Mouse (Mus musculus) urinary bladder, postnatal 36 days (tissue): ENCODE results near the gene Rgl1.

Experiments used
- DNase-seq, 2 experiments: peaks; one replicate each; pipeline ENCODE4 v3.0.0; 2022; ENCODE audit warnings: low spot score in 2 of 2, mixed read lengths in 1 of 2

The Rgl1 gene

DNA sequence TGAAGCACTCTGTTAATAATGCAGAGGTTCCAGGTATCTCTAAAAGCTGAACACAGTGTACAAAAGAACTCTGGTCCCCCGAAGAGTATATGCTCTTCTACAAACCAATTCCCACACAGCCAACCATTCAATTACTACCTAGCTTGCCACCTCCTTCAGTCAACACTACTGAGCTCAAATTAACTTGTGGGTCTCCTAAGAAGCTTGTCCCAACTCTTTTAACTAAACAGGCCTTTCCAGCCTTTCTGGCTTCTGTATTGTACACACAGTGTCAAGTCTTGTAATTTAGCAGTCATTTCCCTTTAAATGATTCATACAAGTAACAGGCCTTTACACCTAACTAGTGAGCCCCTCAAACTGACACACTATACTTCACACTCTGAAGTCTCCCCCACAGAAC is 48.8 kb downstream of the Rgl1 start:
- DNase-seq, result no peak

DNA sequence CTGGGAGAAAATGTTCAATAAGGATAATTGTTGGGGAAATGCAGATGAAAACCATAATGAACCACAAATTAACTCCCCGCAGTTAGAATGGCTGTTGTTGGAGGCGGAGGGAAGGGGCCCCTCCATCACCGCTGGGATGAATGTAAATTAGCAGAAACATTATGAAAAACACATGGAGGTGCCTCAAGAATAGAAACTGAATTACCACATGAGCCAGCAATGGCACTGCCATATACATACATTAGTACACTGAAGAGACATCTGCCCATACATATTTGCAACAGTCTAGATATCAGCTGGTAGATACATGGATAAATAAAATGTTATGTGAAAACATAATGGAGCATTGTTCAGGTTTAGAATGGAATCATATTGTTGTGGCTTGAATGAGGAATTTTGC is 51.7 kb downstream of the Rgl1 start:
- no peak for DNase-seq

DNA sequence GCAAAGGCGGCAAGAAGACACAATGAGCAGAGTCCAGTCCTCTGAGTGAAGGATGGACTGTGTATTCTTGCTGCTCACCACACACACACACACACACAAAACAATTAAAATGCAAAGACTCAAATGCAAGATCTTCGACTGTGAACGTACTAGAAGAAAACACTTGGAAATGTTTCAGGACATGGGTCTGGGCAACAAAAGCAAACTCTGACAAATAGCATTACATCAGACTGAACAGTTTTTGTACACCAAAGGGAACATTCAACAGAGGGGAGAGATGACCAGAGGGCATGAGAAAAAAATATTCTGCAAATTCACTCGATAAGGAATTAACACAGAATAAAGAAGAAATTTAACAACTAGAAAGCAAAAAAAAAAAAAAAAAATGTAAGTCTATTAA is 52.2 kb downstream of the Rgl1 start:
- no peak for DNase-seq

DNA sequence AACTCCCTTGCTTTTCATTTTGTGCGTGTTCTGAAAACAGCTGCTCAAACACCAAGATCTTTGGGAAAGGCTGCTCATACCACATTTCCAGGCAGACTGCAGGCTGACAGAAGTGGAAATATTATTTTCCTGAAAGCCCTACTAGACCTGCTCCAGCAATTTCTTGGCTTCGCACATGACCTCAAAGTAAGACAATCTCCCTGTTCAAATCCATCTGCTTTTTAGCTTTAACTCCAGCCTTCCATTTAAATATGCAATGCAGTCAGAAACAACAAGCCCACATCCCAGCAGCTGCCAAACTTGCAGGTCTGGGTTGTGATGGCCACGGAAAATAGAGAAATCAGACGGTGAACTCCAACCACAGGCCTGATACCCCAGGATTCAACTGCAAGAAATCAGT is 55.1 kb downstream of the Rgl1 start:
- DNase-seq, result no peak

DNA sequence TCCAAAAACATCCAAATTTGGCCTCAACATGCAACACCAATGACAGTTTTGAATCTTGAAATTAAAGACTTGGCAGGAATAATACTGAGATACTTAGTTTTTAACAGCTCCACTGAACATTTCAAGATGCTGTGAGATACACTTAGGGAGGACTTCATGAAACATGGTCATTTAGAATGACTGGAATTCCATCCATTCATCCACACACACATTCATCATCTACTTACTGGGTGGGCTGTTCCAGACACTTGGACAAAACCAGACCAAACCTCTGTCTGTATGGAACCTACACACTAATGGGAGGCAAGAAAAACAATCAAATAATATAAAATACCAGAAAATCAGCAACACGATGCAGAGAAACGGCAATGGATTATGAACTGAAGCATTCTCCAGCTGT is 58.6 kb downstream of the Rgl1 start:
- DNase-seq, result no peak

DNA sequence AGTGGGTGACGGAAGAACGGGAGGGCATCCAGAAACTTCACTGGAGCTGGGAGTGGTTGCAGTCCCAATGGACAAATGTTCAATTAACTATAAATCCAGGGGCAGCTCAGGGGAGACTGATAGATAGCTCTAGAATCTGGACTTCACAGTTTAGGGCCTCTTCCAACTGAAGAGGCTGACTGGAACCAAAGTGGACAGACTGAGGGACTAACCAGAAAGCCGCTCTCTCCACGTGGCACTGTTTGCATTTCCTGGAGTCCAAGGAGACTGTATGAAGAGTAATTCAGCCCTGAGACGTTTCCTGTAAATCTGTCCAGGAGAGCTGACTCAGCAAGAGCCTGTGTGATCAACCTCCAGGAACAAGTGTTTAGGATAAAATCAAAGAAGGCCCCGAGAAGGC is 62.2 kb downstream of the Rgl1 start:
- DNase-seq, result no peak

DNA sequence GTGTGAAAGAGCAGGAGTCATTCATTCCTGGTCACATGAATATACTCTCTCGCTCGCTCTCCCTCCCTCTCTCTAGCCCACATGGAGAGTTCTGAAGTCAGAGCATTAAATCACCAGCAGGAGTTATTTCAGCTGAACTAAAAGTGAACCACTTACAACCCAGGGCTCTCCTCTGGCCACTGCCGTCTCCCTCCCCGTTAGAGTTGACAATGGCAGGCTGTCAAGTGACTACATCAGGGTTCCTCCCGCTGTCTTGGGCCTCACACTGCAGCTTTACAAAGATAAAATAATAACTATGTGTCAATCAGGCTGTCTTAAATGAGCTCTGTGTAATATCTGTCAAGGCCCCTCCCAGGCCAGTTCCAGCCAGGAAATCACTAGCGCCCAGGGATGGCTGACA is 63.2 kb downstream of the Rgl1 start:
- no peak for DNase-seq

DNA sequence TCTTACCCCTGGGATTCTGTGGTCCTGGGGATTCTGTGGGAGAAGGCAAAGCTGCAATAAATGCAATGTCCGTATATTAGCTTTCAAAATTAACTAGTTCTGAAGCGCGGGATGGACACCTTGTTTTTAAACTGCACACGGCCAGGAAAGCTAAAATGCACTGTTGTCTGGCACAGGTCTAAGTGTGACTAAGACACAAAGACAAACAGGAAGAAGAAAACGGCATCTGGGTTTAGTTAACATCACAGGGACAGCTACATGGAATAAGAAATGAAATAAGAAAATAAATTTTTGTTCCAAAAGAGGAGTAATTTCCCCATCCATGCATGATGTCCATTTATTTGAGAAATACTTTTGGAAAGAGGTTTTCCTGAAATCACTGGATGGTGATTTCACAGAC is 65.1 kb downstream of the Rgl1 start:
- DNase-seq, result no peak

DNA sequence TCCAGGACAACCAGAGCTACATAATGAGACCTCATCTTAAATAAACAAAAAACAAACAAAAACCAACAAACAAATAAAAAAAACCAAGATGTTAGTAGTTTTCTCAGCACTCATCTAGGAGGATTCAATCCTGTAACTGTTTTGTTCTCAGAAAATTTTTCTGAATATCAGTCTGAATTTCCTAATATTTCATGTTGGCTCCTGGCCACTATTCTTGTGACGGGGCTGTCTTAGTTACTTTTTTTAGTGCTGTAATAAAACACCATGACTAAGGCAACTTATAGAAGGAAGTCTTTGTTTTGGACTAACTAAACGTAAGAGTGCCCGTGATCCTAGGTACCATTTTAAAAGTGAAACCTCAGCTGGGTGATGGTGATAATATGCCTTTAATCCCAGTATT is 68.8 kb downstream of the Rgl1 start:
- no peak for DNase-seq

DNA sequence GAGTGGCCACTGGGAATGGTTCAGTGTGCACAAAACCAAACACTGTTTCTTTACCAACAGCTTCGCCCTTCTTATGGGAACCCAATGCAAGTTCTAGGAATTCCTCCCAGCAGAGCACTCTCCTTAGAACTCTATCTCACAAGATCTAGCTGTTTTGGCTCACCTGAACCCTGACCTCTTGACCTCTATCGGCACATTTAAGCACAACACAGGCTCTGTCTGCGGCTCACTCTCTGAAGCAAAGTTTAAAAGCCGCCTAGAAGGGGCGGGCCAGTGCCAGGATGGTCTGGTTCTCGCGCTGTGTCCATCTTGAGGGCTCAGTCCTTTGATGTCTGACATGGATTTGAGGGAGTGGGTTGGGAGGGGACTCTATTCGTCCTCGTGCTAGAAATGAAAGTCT is 70.7 kb downstream of the Rgl1 start:
- no peak for DNase-seq

DNA sequence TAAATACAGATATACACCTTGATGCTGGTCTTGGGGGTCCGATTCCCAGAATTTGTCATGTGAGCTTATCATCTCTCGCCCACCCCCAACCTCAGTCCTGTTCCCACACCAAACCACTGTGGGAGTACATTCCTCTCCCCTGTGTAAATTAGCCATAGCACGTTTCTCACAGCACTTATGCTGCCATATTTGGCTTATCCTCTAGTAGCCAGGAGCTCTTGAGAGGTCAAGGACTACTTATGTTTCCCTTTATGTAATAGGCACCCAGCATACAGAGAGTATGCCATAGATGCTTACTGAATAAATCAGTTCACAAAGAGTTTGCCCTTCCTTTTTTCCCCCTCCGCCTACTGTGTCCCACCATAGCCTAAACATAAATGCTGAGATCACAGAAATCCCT is 76.2 kb downstream of the Rgl1 start:
- DNase-seq, result no peak

DNA sequence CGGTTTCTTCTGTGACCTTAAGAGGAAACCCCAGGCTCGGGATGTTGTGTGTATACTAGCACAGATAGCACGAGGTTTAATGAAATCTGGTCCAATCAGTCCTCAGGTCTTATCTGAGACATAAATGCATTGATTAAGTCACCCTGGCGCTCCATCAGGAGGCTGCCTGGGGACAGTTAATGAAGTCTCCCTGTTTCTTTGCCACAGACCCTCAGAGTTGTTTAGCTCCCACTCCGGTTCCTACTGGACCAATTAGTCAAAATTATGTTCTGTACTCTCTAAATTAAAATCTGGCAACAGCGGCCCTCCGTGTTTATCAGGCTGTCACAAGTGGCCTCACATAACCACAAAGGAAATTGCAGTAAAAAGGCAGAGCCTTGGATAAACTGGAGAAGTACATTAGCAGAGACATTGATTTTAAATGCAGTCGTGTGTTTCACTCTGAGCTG is 78.4 kb downstream of the Rgl1 start:
- no peak for DNase-seq

DNA sequence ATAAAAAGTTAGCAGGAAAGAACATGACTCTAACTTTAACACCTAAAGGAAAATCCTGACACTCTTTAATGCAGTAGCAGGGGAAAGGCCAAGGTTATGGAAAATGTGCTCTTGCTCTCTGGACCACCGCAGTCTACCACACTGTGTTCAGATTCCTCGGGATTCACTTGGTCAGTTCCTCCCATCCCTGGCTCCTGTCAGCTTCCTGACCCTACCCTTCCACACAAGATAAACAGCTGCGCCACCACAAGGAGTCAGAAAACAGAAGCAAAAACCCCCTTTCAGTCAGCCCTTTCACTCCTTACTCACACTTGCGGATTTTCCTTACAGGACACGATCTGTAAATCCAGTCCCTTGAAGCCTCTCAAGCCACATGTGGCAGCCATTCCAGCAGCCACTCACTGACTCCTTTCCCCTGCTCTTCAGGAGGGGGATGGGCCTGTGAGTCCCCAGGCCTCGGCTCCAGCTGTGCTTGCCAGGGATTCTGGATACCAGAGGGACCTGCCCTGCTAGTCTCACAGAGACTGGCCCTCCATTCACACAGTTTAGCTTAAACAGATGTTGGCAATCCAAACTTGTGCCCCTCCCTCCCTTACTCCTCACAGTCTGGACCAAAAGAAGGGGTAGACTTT is 78.9 kb downstream of the Rgl1 start:
- DNase-seq, result peak in 1 of 2 experiments; percentile 24

DNA sequence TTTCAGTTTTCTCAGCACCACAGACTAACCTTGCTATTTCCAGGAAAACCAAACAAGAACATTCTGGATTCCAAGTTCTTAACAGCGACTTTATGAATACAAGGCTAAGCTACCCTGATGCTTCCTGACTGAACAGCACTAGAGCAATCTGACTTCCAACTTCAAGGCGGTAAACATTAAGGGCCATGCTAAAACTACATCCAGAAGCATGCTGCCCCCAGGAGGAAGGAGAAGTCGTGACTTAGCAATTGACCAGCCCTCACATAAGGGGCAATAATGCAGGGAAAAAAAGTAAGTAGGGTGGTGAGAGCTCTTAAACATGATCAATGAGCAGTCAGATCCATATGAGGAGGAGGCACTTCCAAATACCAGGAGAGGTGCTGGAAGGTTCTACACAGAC is 80.6 kb downstream of the Rgl1 start:
- no peak for DNase-seq

DNA sequence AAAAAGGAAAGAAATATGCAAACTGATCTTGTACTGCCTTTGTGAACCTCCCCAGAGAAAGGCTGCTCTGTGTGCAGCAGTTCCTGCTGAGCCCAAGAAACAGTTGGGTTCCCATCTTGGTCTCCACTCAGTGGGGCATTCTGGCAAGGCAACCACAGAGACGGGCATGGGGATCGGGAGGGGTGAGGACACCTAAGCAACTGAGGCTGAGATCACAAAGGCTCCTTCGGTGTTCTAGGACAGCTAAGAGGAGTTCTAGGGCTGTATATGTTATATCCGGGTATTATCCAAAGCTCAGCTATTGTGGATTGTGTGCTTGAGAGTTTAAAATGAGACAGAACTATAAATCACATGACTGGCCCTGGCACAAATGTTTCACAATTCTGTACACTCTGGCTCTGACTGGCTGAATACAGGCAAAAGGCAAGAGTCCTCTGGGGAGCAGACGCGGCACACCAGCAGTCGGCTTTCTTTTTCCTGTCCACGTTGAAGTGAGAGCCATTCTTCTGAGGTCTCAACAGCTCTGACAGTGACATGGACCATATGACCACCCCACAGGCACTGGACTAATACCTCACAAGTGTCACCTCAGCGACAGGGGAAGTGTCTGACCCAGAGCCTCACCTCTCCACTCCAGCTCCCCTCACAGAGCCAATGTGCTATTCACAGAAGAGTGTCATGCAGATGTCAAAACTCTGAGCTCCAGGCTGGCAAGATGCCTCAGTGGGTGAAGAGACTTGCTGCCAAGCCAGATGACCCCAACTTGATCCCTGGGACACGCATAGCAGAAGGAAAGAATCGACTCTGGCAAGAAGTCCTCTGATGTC is 83.6 kb downstream of the Rgl1 start:
- peak in 1 of 2 experiments; percentile 52 for DNase-seq

DNA sequence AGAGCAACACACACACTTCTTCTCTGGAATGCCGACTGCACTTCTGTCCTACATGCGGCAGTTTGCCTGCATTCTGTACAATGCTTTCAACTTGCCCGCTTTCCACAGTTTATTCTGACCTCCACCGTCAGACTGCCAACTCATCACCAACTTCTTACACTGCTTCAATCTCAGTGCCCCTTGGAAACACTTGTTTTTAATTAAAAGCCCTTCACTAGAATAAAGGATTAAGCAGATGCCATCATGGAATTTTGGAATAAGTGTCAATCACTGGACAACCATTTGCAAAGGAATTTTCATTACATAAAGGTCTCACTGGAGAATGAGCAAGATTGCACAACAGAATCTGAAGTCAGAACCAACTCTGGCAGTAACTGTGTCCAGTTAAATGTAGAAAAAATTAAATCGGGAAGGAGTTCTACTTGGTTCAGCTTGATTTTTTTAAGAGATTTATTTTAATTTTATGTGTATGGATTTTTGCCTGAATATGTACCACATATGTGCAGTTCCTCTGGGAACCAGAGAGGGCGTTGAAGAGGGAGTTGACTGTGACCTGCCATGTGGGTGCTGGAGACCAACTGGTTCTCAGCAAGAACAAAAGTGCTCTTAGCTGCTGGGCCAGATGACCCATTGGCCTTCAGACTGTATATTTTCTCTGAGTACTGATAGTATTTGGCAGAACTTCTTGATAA is 84.3 kb downstream of the Rgl1 start:
- DNase-seq, result no peak

DNA sequence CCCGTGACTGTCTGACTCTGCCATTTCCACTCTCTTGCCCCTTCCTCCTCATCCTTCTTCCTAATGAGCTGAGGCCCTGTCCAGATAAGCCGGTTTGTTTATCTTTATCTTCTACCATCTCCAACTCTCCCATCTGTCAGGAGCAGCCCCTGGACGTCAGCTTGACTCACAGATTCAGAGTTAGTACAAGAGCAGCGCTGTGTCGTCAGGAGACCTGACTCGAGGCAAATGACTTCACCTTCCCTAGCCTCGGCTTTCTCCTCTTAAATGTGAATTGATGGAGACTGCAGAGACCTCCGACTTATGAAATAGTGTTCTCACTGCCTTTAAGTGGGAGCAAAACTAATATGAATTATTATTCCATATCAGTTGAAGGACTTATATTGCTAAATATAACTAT is 85.0 kb downstream of the Rgl1 start:
- no peak for DNase-seq

DNA sequence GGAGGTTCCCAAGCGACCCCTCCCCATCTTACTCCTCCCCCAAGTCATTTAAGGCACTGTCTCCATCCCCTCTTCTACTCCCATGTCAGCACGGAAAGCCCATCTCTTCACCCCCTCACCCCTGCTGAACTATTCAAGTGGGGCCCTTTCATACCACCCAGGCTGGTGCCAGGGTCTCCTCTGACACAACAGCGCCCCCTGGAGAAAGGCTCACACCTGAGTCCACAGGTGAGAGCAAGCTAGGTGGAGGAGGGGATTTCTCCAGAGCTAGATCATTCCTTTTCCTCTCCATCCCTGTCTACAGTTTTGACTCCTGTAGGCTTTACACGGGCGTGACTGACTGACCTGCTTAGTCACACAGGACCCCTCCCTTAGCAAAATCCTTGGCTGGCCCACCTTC is 87.7 kb downstream of the Rgl1 start:
- DNase-seq, result no peak

DNA sequence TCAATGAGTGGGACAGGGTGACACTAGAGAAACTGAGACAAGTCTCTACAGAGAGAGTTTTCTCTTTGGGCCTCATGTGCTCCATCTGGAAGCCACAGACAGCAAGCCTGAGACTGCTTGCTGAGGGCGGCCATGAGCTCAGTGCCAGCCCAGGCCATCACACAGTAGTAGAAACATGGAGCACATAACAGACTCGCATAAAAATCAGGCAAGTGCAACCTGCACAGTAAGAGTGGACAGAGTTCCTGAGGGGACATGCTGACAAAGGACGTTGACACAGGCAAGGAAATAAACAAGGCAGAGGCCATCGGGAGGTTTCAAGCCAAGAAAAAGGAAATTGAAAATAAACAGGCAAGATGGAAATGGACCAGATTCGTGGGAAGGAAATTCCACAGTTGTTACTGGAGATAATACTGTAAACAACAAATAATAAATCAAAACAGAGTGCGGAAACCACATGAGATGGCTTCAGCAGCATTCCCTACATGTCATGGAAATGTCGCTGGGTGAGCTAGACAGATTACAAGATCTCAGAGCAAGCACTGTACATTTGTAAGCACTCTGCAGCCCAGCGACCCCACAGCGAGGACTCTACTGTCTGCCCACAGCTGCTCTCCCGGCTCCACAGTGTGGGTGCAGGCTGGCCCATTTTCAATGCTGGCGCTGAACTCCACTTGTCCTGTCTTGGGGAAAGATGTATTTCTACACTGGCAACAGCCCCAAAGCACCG is 88.5 kb downstream of the Rgl1 start:
- DNase-seq, result no peak

DNA sequence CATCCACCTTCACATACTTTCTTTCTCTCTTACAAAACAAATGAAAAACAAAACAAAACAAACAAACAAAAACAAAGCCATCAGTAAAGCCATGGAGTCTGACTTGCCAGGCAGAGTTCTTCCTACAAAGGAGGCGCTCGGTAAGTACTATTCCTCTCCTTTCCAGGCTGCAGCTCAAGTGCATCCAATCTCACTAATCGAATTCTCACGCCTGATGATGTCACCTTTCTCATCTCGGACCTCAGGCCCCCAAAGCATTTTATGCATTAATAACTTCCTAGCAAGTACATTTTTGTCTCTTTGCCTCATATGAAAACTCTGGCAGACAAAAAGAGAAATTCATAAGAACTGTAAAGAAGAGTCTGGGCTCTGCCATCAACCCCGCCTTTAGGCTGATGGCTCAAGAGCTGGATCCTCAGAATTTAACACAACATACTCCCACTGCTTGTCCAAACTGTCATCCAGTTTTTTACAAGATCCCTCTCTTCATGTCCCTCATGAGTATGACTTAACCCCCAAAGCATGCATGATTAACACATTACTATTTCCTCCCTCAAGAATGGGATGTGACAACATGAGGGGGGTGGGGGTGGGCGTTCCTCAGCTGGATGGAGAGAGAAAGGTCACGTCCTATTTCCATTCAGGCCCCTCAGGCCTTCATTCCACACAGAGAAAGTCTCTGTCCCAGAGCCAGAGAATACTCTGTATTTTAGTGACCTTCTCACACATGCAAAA is 96.5 kb downstream of the Rgl1 start:
- no peak for DNase-seq

DNA sequence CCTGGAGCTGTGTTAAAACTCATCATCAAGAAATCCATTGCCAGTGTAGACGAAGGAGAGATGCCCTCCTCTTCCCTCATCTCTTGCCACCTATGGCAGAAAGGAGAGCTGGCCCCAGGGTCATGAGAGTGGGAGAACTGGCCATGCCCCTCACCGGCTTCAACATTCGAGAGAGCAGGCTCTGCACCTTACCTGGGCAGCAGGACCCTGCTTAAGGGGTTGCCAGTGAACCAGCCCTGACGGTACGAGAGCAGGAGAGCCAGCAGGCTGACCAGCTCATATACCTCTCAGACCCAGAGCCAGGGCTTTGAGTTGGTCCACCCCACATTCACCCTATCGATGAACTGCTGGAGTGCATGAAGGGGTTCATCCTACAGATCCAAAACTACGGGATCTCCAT is 105.7 kb downstream of the Rgl1 start:
- no peak for DNase-seq

DNA sequence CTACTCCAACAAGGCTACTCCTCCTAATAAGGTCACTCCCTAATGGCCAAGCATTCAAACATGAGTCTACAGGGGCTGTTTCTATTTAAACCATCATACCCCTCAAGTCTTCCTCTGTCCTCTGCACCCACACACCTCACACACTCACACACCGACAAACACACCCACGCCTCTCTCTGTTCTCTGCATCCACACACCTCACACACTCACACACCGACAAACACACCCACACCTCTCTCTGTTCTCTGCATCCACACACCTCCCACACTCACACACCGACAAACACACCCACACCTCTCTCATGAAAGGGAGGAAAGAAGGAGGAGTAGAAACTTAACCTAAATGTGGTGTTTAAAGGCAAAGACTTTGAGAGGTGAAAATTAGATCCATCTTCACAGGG is 106.2 kb downstream of the Rgl1 start:
- DNase-seq, result no peak
